Mouse (Mus musculus) retina, embryonic 14.5 days (tissue): ENCODE data around the gene Polrmt.
"Not testable (repeated sequence)": the region's sequence is repeated elsewhere in the genome, so short reads cannot be mapped to it uniquely, and the experiment has no call there.

Source experiments
- DNase-seq: peaks from one replicate; pipeline ENCODE4 v3.0.0-alpha.2; 2015; ENCODE audit warnings: low spot score

The Polrmt gene

DNA sequence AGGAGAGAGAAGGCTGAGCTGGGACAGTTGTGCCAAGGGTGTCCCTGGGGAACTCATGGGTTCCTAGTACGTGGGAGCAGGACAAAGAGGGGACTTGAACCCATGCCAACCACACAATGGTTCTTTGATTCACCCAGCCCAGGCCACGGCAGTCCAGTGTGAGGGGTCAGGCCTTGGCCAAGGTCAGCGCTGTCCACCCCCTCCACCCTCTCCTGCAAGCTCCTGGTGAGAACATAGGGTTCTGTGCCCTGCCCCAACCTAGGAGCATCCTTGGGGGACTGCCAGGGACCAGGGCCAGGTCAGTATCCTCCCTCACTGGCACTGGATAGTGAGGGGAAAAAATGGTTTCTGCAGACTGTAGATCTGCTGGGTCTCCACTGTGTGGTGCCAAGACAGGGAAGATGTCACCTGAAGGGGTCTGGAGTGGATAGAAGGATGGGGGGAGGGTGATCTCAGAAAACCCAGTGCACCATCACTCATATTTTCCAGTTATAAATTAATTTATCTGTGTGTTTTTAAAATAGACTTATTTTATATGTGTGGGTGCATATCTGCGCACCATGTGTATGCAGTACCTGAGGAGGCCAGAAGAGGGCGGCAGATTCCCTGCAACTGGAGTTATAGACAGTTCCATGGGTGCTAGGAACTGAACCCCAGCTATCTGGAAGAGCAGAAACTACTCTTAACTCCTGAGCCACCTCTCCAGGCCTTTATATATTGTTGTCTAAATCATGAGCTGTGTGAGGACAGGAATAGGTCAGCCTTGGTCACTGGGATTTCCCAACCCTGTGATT is 28.3 kb upstream of the Polrmt start:
- no peak for DNase-seq

DNA sequence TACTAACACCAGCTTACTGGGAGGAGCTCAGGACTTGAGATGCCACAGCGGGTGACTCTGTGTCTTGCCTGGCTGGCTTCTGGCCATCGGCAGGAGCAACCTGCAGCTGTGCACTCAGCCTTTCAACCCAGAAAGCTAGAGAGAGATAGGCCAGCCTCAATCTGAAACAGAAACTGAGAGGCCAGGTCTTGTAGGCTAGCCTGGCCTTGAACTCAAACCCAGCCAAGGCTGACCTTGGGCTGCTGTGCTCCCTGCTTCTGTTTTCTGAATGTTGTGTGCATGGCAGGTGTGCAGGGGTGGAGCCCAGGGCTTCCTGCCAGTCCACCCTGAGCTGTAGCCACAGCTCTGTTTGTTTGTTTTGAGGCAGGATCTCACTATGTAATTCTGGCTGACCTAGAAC is 26.8 kb upstream of the Polrmt start:
- DNase-seq = no peak

DNA sequence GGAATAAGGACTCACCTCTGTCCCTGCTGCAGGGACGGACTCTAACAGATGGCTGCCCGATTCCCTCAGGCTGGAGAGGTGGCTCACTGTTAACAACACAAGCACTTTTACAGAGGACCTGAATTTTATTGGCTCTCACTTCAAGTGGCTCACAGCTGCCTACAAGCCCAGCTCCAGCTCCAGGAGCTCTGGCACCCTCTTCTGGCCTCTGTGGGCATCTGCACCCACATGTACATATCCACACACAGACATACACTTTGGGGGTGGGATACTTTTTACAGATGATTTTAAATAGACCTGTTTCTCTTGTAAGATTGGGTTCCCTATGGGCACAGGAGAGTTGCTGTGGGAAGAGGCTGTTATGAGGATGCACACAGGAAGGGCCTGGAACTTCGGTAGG is 25.9 kb upstream of the Polrmt start:
- no peak for DNase-seq

DNA sequence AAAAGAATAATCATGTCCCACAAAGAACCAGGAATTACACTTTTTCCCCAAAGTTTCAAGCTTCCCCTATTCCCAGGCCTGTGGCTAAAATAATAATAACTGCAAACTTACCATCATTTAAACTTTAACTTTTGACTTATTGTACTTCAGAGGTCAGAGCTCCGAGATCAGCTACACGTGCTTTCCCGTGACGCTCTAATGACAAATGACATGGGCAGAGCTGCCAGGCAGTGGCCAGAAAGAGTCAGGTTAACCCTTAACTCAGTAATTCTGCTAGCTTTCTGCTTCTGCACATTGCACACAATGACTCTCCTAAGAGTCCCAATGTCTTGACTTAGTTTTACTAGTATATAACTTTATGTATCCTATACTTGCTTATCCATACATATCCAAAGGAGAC is 22.9 kb upstream of the Polrmt start:
- DNase-seq = no peak

DNA sequence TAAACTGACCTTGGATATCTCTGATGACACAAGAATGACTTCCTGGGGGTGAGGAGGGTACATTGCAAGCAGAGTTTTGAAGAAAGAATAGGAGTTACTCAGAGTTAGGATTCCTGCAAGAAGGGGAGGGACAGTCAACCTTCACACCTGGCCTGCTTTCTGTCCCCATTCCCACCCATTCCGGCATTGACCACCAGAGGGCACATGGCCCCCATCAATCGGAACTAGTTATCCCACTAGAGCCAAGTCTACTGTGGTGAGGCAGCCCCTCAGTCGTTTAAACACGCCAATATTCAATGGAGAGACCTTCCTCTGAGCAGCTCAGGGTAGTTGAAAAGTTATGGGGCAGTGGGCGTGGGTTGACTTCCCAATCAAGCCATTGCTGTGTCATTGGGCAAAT is 22.0 kb upstream of the Polrmt start:
- DNase-seq = peak; percentile 90

DNA sequence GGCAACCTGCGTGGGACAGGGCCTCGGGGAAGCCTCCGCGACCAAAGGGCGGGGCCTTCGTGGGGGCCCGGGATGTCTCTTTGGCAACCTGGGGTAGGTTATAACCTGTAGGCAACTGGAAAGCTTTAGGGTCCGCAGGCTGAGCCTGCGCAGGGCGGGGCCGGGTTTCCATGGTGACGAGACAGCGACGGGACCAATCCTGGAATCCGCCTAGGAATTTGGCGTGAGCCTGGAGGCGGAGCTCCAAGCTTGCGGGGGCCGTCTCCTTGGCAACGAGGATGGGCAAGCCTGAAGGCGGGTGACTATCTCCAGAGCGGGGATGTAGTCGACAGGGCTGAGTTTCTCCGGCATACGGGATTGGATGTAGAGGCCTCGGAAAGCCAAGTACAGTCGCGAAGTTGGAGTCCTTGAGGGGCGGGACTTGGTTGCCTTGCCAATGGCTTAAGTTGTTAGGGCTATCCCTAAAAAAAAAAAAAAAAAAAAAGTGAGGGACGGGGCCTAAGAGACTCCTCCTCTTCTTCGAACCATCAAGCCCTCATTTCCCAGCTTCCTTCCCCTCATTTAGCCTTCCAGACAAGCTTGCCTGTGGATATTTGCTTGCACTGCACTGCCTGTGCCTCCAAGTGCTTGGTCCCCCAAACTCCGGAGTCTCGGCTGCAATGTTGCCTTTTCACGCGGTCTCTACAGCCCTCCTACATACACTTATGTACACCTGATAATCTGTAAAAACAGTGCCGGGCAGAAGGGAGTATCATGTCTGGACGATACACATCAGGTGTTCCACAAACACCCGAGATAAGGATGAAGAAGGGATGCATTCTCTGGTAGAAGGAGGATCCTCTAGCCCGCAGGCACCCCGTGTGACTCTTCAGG is 21.2 kb upstream of the Polrmt start:
- peak; percentile 94 for DNase-seq

DNA sequence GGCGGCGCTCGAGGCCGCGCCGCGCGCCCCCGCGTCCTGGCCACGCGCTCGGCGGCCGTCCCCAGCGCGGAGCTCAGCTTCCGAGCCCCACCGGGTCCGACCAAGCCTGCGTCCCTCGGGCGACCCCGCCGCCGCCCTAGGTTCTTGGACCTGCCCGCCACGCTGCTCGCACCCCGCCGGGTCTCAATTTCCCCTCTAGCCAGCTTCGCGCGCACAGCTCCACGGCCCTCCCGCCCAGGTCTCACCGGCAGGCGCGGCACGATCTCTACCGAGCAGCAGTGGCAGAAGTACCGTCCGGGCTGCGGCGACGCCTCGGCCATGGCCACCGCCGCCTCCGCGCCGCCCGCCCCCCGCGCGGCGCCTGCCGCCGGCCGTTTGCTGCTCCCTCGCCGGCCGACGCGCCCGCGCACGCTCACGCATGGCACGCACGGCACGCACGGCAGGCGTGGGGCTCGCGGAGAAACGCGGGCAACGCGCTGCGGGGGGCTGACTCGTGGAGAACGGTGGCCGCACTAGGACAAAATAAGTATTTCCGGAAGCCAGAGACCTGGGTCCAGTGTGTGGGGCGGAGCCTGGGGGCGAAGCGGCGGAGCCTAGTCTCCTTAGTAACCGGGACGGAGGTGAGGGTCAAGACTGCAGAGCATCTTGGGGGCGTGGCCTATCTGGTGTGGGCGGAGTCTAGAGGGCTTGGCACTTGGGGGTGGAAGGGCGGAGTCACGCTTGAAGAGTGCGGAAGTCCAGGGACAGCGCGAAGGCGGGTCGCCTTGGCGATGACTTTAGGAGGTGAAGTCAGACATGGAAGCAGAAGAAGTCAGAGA is 20.3 kb upstream of the Polrmt start, which contains the start of gene Rnf126:
TSS of gene Rnf126 (minus strand) at position 445 of the 818 bp plus-strand sequence.
- DNase-seq = peak; percentile 100

DNA sequence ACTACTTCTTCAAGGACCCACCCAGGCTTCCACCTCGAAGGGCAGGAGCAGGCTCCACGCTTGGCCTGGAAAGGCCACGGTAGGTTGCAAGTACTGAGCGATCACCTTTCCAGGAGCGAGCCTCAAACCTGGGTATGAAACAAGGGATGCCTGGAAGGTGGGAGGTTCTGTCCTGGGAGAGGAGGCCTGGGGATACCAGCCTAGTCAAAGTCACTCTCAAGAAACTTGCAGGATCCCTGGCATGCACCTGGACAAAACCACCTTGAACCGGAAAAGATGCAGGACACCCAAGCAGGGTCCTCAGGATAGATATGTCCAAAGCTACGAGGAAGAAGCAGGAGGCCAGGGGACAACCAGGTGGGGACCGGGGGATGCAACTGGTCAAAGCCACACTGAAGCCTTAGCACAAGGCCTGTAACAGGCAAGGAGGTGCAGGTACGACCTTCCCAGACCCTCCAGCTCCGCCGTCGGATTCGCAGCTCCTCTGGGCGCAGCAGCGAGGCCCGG is 19.7 kb upstream of the Polrmt start:
- DNase-seq = no peak

DNA sequence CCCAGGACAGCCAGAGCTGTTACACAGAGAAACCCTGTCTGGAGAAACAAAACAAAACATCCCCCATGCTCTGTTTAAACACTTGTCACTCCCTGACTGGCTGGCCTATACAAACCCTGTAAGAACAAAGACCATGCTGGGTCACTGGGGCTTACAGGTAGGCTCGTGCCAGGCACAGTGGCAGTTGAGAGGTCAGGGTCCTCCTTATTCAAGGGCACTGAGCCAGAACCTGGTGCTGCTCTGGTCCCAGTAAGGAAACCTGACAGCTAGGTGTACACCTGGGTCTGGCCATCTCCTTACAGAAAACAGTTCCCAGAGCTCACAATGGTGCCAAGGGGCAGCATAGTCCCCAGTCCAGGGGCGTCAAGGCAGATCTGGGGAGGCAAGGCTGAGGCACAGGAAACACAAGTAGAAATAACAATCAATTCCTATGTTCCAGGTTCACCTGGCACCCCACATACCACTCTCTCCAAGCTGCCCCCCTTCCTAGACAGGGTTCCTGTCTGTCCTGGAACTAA is 18.9 kb upstream of the Polrmt start:
- no peak for DNase-seq

DNA sequence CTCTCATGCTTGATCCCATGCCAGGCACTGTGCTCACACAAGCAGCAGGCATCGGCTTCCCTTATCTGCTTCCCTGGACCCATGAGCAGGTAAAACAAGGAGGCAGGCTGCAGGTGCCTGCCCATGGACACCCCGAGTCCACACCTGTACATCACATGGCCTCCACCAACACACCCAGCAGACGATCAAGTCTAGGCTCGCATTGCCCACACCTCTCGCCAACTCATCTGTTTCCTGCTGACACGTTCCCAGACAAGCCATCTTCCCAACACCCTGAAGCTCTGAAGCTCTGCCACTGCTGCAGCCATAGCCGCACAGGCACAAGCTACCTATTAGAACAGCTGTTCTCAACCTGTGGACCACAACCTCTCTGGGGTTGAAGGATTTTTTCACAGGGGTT is 17.9 kb upstream of the Polrmt start:
- DNase-seq = no peak

DNA sequence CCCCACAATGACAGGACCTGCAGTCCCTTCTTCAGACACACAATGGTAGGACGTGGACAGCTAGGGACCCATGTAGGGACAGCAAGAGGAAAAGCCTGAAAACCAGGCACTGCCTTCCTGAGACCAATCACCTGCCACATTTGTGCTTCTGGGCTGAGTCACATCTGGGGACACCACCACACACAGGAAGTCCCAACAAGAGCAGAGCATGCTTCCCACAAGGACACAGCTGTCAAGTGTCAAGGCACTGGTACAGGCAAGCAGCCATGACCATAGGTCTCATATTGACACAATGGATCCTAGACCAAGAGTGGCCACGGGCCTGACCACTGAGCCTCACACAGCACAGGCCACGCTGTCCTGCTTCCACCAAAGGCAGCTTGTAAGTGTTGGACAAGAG is 16.5 kb upstream of the Polrmt start:
- DNase-seq = no peak

DNA sequence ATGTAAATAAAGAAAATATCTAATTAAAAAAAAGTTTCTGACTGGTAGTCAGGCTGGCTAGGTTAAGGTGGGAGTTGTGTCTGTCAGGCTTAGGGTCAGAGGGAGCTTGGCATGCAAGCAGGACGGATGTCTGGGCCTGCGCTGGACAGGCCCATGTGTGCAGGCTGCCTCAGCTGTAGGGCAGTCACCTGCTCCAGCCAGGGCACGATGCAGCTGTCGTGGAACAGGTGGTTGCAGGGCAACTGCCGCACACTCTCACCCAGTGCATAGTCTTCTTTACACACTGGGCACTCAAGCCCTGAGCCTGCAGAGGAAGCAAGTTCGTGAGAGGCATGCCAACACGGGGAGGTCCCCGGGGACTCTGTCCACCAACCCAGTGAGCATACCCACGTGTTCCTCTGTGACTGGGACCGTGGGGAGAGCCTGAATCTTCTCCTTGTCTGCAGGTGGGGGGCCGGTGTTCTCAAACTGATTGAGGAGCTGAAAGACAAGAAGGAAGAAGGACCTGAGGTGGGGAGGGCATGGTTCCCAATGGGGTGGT is 14.3 kb upstream of the Polrmt start:
- DNase-seq = no peak

DNA sequence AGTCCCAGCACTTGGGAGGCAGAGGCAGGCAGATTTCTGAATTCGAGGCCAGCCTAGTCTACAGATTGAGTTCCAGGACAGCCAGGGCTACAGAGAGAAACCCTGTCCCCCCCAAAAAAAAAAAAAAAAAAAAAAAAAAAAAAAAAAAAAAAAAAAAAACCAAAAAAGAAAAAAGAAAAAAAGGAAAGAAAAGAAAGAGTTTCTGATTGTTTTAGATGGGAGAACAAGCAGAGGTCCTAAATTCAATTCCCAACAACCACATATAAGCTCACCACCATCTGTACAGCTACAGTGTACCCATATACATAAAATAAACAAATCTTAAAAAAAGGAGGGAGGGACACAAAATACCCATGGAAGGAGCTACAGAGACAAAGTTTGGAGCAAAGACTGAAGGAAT is 13.3 kb upstream of the Polrmt start:
- not testable (repeated sequence) for DNase-seq

DNA sequence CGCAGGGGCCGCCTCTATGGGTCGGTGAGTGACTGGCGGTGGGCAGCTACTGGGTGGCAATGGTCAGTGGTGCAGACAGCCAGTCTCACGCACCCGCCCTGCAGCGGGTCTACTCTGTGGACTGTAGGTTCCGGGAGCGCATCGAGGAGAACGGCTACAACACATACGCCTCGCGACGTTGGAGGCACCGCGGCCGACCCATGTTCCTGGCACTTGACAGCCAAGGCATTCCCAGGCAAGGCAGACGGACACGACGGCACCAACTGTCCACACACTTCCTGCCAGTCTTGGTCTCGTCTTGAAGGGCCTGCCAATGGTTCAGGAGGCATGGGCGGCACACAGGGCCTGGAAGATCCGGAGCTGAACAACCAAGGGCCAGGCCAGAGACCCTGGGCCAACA is 10.3 kb upstream of the Polrmt start:
- no peak for DNase-seq

DNA sequence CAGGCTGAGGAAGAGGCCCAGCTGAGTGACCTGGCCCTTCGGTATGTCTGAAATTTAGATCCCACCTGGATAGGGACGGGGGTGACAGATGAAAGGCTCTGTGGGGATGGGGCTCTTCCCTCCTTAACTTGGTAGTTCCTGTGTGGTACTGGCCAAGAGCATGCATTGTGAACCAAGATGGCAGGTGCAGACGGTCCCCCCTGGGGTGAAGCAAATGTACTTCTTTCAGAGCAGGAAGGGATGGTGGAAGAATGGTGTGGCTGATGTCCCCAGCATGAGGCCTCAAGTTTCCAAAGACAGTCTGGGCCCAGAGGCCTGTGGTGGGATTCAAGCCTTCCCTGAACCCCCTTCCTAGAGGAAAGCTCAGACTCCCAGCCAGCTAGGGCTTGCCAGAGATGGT is 9.5 kb upstream of the Polrmt start:
- DNase-seq = no peak

DNA sequence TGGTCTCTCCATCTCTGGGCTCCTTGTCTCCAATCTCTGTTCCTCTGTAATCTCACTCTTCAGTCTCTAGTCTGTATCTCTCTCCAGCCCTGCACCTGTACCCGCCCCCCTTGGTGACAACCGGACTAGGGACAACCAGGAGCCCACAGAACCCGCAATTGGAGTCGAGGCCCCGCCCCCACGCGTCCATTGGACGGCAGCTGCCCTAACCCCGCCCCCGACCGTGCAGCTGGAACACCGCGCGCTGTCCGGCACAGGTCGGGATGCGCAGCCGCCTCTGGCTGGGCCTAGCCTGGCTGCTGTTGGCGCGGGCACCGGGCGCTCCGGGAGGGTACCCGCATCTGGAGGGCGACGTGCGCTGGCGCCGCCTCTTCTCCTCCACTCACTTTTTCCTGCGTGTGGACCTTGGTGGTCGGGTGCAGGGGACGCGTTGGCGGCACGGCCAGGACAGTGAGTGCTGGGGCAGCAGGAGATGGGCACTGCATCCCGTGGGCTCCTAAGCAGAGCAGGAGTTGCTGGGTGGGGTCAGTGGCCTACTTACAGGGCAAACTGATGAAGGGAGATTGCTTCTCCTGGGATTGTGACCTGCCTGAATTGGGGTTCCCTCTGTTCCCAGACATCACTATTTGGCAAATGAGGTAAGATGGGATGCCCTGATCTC is 8.6 kb upstream of the Polrmt start, which contains the start of gene Fgf22:
TSS of gene Fgf22 (plus strand) at position 221 of the 661 bp plus-strand sequence.
- peak; percentile 80 for DNase-seq

DNA sequence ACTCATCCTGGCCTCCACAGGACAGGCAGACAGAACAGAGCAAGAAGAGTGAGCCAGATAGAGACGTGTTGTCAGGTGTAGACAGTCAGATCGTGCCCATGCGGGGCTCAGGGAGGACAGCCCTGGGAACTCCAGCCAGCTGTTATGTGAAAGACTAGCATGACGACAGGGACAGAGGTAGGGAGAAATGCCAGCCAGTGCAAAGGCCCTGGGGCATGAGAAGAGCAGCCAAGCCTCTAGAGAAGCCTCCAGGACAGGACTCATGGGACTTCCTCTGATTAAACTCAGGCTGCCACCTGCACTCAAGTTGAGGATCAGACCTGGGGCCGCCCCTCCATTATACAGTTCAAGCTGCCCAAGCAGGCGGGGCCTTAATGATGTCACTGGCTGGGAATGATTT is 2.1 kb upstream of the Polrmt start:
- no peak for DNase-seq

DNA sequence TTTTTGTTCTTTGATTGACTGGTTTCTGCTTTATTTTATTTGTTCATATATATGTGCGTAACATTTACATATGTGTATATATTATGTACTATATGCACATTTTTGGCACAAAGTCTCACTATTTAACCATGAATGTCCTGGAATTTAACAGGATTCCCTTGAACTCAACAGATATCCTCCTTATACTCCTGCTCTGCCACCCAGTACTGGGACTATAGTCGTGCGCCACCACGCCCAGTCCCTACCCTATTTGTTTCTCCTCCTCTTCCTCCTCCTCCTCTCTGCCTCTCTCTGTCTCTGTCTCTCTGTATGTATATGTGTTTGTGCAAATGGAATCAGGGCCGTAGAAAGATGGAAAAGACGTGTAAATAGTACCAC is 382 bp upstream of the Polrmt start:
- no peak for DNase-seq

DNA sequence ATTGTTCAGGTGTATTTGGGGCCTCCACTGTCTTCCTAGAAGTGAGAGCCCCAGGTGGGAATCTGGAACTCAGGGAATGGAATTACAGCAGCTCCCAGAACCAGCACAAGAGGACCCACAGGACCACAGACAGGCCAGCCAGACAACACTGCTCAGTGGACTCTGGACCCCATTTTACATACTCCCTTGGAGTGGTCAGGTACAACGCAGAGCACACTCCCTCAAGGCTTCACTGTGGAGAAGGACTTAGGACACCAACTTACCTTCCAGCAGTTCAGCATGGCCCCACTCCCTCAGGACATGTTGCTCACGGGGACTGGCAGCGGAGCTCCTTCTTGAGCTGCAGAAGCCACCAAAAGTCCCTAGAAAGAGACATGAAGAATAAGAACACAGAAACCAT is 970 bp downstream of the Polrmt start:
- DNase-seq = no peak

DNA sequence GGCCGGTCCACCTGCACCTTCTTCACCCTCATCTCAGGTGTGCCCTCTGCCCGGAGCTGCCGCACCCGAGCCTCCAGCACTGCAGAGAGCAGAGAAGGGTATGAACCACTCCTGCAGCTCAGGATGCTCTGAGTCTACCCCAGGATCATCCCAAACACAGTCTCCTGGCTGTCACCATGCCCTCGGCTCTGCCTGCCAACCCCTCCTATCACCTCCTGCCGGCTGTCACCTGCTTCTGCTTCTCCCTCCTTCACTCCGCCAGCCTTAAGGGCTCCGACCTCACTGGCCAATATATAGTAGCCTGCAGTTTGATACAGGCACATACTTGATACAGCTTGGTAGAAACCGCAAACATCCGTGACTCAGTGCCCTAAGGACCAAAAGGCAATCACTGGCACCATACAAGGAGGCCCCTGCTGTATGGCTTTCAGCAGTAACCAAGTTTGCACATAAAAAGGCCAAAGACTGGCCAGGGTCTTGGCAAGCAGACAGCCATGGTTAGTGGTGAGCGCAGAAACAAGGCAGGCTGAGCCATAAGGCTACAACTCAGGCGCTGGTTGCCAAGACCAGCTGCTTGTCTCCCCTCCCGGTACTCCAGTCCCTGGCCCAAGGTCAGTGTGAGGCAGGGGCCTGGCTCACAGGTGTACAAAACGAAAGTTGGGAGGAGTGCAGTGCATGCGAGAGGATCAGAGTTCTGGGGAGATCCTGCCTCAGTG is 2.6 kb downstream of the Polrmt start:
- no peak for DNase-seq
